Mouse (Mus musculus) heart, postnatal 0 days (tissue): Measurements from ENCODE around the gene Elp5.

Experiments used
- CTCF ChIP-seq: IDR thresholded peaks from 2 replicates; pipeline ENCODE4 v1.5.1; 2016; ENCODE audit warnings: antibody characterized with exemption, control low read depth, low read depth
- EP300 ChIP-seq: IDR thresholded peaks from 2 replicates; pipeline ENCODE4 v1.6.1; 2016; ENCODE audit warnings: antibody characterized with exemption, low read depth

DNA sequence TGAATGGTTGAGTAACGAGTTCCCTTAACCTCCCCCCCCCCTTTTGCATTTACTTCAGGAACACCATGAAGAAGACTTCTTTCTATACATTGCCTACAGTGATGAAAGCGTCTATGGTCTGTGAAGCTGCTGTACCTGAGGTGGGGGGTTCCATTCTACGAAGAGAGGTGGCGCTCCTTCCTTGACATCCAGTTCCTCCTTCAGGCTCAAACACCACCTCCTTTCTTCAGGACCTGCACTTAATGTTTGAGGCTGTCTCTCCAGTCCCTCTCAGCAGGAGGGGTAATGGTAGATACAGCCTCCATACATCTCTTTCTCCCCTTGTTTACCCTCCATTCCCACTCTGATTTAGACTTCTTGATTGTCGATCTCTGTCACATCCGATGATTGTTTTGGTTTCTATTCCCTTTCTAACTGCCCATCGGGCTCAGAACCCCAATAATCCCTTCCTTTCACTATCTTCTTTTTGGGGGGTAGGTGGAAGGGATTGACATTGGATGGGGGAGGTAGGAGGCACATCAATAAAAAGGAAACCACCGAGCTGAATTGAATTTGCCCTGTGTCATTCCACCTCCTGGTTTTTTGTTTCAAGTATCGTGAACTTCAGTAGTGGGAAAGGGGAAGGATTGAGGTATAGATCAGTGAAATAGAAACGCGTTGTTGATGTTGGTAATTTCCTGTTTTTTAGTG lies 12.2 kb upstream of the Elp5 start:
- TF ChIP-seq CTCF: peak; percentile 12; the same call in 1 of the 2 replicates
- TF ChIP-seq EP300: no peak
